Mouse (Mus musculus) embryonic facial prominence, embryonic 11.5 days (tissue): ENCODE results near the gene Ndufs8. TPM values are rescaled to one million over a fixed set of nuclear protein-coding genes. Genes with fewer than 3 reads are reported as not detected.
A peak's percentile ranks its signal among the peaks of the same experiment; 100 is the strongest.
"Not testable (repeated sequence)": the region's sequence is repeated elsewhere in the genome, so short reads cannot be mapped to it uniquely, and the experiment has no call there.

Experiments used
- ATAC-seq: fragments of 200-750 bp; cut with Nextera tagmentation; replicated peaks from 2 replicates; pipeline ENCODE4 v1.8.0; 2017; ENCODE audit warnings: low read depth; ENCODE audit not compliant: insufficient number of reproducible peaks, low FRiP score, low TSS enrichment
- DNase-seq: peaks from one replicate; pipeline ENCODE4 v3.0.0-alpha.2; 2015; ENCODE audit warnings: low spot score
- H3K27ac ChIP-seq: fragments of 300-500 bp; sonication (generic); replicated peaks from 2 replicates; pipeline ENCODE4 v1.5.1; 2014; ENCODE audit warnings: mild to moderate bottlenecking, low read depth, low read length, control low read depth
- H3K27me3 ChIP-seq: fragments of 300-500 bp; sonication (generic); 2 replicates; pipeline ENCODE4 v1.6.1; 2014; ENCODE audit warnings: mild to moderate bottlenecking, low read length, moderate library complexity, mixed read lengths; ENCODE audit not compliant: control insufficient read depth, insufficient read depth
- H3K36me3 ChIP-seq: fragments of 300-500 bp; sonication (generic); replicated peaks from 2 replicates; pipeline ENCODE4 v1.6.1; 2014; ENCODE audit warnings: low read depth, mild to moderate bottlenecking, low read length, moderate library complexity, mixed read lengths; ENCODE audit not compliant: control insufficient read depth, insufficient read depth
- H3K4me1 ChIP-seq: fragments of 300-500 bp; sonication (generic); 2 replicates; pipeline ENCODE4 v1.6.1; 2014; ENCODE audit warnings: low read length, mixed read lengths; ENCODE audit not compliant: control insufficient read depth, insufficient read depth
- H3K4me2 ChIP-seq: fragments of 300-500 bp; sonication (generic); 2 replicates; pipeline ENCODE4 v1.6.1; 2014; ENCODE audit warnings: low read depth, mild to moderate bottlenecking, control low read depth, low read length, moderate library complexity
- H3K4me3 ChIP-seq: fragments of 300-500 bp; sonication (generic); 2 replicates; pipeline ENCODE4 v1.5.1; 2014; ENCODE audit warnings: low read depth, low read length, control low read depth
- H3K9ac ChIP-seq: fragments of 300-500 bp; sonication (generic); replicated peaks from 2 replicates; pipeline ENCODE4 v1.6.1; 2014; ENCODE audit warnings: mild to moderate bottlenecking, control low read depth, low read length
- H3K9me3 ChIP-seq: fragments of 300-500 bp; sonication (generic); replicated peaks from 2 replicates; pipeline ENCODE4 v1.6.1; 2016; ENCODE audit warnings: mild to moderate bottlenecking, low read length, inconsistent platforms, mixed read lengths; ENCODE audit not compliant: control insufficient read depth
- WGBS: fragments of 180-500 bp; shearing (Covaris S2); extraction: QIAGEN DNeasy Blood & Tissue Kit; methylation state at CpG from one replicate; pipeline ENCODE4 v1.1.7; 2014; 5-methylcytosine and 5-hydroxymethylcytosine counted together
- polyA plus RNA-seq: library from polyadenylated mRNA; unstranded; fragments of >200 nt; fragmentation: Nextera tagmentation; extraction: Ambion mirVana; gene quantifications from 2 replicates; pipeline ENCODE4 v1.2.1, GENCODE M21; 2014

The Ndufs8 gene
- polyA plus RNA-seq: 248 and 267 TPM in 2 replicates

DNA sequence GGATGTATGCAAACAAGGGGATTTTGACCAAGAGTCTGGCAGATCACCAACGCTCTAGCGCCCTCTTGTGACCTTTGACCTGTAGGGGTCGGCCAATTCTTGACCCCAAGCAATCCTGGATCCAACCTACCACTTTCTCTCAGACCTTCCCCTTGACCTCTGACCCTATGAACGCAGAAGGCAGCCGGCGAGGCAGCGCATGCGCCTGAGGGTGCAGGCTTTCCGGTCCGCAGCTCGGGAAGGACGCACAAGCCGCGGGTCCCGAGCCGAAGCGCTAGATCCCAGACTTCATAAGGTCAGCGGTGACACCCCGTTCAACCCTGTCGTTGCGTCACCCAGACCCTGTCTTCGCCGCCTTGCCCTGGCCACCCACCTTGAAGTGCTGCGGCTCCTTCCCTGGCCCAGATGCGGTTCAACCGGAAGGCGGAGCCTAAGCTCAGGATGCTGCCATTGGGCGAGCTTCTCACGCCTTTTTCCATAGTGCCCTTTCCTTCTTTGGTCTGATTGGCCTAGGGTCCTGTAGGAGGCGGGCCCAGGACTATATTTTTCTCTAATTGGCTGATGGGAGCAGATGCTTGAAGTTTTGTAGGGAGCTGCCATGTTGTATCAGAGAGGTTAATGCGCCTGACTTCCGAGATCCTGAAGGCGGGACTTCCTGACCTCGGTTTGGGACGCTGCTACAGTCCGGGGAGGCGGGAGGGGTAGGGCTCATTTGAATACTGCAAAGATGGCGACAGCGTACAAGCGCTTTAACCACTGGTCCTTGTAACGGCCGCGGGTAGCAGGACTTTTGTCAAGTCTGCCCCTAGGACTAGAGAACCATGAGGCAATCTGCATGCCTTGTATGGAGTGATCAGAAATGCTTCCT, at the start of gene Ndufs8:
Gene Ndufs8 (minus strand): TSS at position 438 of the 868 bp plus-strand sequence.
- H3K27me3 ChIP-seq: no peaks in the 10 kb centered on the region
- WGBS: under 1% methylated on average over 43 of the region's 43 CpGs
- H3K4me2 ChIP-seq: peak within 1 kb of the TSS; percentile 79
- H3K4me3 ChIP-seq: peak within 1 kb of the TSS; percentile 58
- H3K9ac ChIP-seq: peak within 1 kb of the TSS; percentile 66
- H3K9me3 ChIP-seq: no peaks in the 10 kb centered on the region
- H3K27ac ChIP-seq: peak within 1 kb of the TSS; percentile 36; the same call in 1 of the 2 replicates
- ATAC-seq (peak; percentile 96), DNase-seq (peak; percentile 97)
- peaks cover 3% of the 10 kb centered on the region for H3K36me3 ChIP-seq
- no peaks in the 10 kb centered on the region for H3K4me1 ChIP-seq

DNA sequence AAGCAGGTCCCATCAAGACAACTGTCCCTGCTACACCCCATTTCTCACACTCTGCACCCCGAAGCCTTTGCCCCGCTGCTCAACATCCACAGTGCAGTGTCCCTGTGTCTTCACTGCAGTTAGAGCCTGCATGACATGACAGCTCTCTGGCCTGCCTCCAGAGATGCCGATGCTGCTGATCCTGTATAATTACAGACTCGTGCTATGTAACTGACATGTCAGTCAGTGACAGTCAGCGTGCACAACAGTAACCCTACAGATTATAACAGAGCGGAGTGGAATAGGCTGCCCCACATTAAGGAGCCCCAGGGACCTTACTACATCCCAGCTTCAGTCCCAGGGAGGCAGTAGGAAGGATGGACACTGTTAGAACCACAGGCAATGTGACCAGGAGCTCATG, 49.2 kb upstream of the Ndufs8 start:
- ATAC-seq, H3K9me3 ChIP-seq: not testable (repeated sequence)
- 81% methylated on average over 6 of the region's 6 CpGs for whole genome bisulfite sequencing

DNA sequence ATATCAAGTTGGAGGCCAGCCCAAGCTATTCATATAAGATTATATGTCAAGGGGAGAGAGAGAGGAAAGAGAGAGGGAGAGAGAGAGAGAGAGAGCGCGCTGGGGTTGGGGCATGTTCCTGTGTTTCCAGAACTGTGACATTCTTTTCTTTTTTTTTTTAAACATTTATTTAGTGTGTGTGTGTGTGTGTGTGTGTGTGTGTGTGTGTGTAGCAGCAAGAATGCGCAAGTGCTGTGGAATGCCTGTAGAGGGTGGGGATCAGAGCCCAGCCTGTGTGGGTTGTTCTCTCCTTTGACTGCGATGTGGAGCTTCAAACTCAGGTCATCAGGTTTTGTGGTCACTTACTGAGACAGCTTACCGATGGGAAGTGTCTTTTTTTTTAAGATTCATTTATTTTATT, 47.6 kb upstream of the Ndufs8 start:
- Histone ChIP-seq H3K9ac (no peak overlapping the region), H3K4me1 (no peaks in the 10 kb centered on the region), H3K4me2 (no peak overlapping the region), H3K4me3 (no peak overlapping the region), H3K27me3 (no peaks in the 10 kb centered on the region), H3K27ac (no peak overlapping the region), H3K36me3 (no peaks in the 10 kb centered on the region), H3K9me3 (no peaks in the 10 kb centered on the region)
- ATAC-seq (no peak), DNase-seq (no peak)
- 84% methylated on average over 5 of the region's 5 CpGs for WGBS

More for the DNA sequence above, 49.2 kb upstream of the Ndufs8 start:
- not testable (repeated sequence) for H3K4me3 ChIP-seq, H3K27ac ChIP-seq, H3K4me1 ChIP-seq, H3K4me2 ChIP-seq, H3K36me3 ChIP-seq, H3K9ac ChIP-seq, H3K27me3 ChIP-seq, DNase-seq

DNA sequence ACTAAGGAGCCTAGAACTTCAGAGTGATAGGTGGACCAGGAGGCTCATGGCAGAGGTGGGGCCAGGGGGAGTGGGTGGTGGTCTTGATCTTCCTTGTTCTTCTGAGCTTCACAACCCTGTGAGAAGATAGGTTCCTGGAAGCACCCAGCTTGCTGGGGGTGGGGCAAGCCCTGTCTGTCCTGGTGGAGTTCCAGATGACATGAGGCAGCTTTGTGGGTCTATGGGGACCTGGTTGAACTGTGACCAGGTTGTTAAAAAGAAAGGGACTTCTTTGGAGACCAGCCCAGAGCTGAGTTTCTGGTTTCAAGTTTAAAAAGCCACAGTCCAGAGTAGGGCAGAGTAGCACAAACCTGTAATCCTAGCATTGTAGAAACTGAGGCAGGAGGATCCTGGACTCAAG, 46.5 kb upstream of the Ndufs8 start:
- Histone ChIP-seq H3K27ac (no peak overlapping the region), H3K4me2 (no peak overlapping the region), H3K4me3 (no peak overlapping the region), H3K36me3 (no peaks in the 10 kb centered on the region), H3K9ac (no peak overlapping the region), H3K27me3 (no peaks in the 10 kb centered on the region), H3K4me1 (no peaks in the 10 kb centered on the region), H3K9me3 (no peaks in the 10 kb centered on the region)
- no peak for ATAC-seq
- DNase-seq: no peak

DNA sequence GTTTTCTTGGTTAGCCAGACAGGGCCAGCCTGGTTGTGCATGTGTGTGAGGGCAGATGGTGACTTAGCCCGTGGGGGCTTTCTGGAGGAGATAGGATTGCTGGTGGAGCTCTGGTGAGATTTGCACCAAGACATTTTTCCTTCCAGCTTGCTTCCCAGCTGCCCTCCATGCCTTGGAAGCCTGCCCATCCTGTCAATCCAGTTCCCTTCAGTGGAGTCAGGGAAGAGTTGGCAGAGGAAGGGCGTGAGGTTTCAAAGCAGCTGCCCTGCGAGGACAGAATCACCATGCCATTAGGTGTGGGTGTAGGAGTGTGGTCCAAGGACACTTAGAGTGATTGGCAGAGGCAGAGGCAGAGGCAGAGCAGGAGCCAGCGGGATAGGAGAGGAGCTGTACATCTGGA, 45.9 kb upstream of the Ndufs8 start, which contains the start of gene Aldh3b3:
Gene Aldh3b3 (plus strand): TSS at position 176 of the 400 bp plus-strand sequence.
- no peak within 1 kb of the TSS for H3K27ac ChIP-seq
- H3K9me3 ChIP-seq: no peaks in the 10 kb centered on the region
- ATAC-seq (no peak), DNase-seq (no peak)
- H3K4me1 ChIP-seq: no peaks in the 10 kb centered on the region
- H3K36me3 ChIP-seq: no peaks in the 10 kb centered on the region
- WGBS: 79% methylated on average over 4 of the region's 4 CpGs
- H3K4me2 ChIP-seq: no peak within 1 kb of the TSS
- no peaks in the 10 kb centered on the region for H3K27me3 ChIP-seq
- no peak within 1 kb of the TSS for H3K4me3 ChIP-seq
- H3K9ac ChIP-seq: no peak within 1 kb of the TSS

DNA sequence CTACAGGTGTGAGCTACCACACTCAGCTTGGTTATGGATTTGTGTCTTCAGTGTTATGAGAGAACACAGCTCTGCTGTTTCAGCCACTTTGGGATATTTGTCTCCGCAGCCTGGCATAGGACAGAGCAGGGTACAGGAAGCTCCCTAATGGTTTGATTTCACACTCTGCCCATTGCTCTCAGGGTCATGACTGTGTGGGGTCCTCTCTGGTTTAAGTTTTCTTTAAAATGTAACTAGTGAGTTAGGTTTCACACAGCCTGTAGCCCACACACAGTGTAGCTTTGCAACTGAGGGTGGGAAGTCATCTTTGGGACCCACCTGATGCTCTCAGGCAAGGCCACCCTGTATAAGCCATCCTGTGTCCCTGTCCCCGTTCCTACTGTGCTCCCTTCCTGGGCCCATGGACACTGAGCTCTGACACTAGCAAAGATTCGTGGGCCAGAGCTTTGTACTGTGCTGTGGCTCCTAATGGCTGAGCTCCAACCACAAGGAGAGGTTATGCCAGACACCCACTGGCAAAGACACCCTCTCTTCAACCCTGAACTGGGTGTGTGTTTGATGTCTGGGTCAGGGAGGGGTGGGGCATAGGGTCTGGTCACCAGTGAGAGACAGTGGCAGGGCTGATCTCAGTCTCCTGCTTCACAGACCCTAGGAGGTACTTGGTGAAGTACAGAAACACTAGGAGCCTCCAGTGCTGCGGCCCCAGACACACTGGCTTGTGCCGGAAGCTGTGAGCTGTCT, 44.9 kb upstream of the Ndufs8 start:
- H3K9me3 ChIP-seq, H3K36me3 ChIP-seq, H3K27me3 ChIP-seq, H3K9ac ChIP-seq, DNase-seq, H3K27ac ChIP-seq, H3K4me3 ChIP-seq, H3K4me2 ChIP-seq, H3K4me1 ChIP-seq, ATAC-seq: not testable (repeated sequence)
- 81% methylated on average over 4 of the region's 5 CpGs for WGBS

DNA sequence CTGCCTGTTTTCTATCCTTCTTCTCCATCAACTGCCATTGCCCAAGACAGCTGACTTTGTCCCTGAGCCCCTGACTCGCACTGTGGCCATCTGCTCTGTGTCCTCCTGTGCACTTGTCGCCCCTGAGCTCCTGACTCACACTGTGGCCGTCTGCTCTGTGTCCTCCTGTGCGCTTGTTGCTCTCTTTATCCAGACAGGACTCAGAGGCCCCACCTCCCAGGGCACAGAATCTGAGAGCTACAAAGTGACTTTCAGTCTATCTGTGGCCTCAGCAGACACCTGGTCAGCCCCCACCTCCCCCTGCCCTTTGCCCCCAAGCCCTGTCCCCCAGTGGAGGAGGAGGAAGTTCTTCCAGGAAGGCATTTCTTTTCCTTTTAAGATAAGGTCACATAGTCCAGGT, 43.2 kb upstream of the Ndufs8 start:
- H3K27ac ChIP-seq: no peak overlapping the region
- WGBS: 51% methylated on average over 4 of the region's 4 CpGs
- no peak overlapping the region for H3K4me3 ChIP-seq
- no peak for ATAC-seq
- no peak for DNase-seq
- no peaks in the 10 kb centered on the region for H3K36me3 ChIP-seq
- no peaks in the 10 kb centered on the region for H3K4me1 ChIP-seq
- H3K4me2 ChIP-seq: no peak overlapping the region
- H3K9me3 ChIP-seq: no peaks in the 10 kb centered on the region
- H3K9ac ChIP-seq: no peak overlapping the region
- no peaks in the 10 kb centered on the region for H3K27me3 ChIP-seq

GRCm38 (mm10) chr19:3955033-3955432, 42.5 kb upstream of the Ndufs8 start:
- no peak overlapping the region for H3K4me2 ChIP-seq
- DNase-seq (no peak), ATAC-seq (no peak)
- H3K27me3 ChIP-seq: no peaks in the 10 kb centered on the region
- no peaks in the 10 kb centered on the region for H3K9me3 ChIP-seq
- H3K4me1 ChIP-seq: no peaks in the 10 kb centered on the region
- 85% methylated on average over 3 of the region's 3 CpGs for WGBS
- no peak overlapping the region for H3K27ac ChIP-seq
- H3K9ac ChIP-seq: no peak overlapping the region
- H3K4me3 ChIP-seq: no peak overlapping the region
- H3K36me3 ChIP-seq: no peaks in the 10 kb centered on the region
